Mouse (Mus musculus) spleen, postnatal 4 days (tissue): ENCODE data around the gene Elmo3.
A peak's percentile ranks its signal among the peaks of the same experiment; 100 is the strongest.

Experiments used
- DNase-seq, 2 experiments: peaks; one replicate each; pipeline ENCODE4 v3.0.0; 2022; ENCODE audit warnings: low spot score in 2 of 2

Elmo3 gene

DNA sequence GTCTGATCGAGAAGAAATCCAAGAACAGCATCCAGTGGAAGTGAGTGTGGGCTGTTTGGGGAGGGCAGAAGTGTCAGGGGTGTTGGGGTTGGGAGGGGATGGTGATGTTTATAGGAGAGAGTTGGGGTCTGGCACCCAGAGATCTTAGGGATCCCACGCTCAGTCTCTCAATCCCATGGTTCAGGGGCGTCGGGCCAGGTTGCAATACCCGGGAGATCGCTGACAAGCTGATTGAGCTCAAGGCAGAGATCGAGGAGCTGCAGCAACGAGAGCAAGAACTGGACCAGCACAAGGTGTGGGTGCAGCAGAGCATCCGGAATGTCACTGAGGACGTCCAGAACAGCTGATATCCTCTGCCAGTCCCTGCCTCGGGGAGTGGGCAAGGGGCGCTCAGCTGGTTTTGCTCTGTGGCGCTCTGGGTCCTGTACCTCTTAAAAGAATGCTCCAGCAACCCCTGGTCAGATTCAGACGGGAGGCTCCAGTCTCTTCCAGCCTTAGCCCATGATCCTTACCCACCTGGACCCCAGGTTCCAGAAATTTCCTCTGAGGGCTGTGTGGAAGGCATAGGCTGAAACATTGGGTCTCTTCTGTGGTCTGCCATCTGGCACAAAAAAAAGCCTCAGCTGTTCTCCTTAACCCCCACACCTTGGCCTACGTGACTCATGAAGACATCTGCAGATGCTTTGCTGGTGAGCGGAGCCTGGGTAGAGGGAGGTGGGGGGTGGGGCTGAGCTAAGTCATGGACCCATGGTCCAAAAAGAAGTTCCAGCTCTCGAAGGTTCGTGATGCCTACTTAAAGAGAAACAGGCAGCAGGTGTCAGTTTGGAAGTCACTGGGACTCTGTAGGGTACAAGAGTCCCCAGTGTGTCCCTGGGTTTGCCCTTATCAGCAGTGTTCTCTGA lies 6.8 kb upstream of the Elmo3 start:
- DNase-seq = peak; percentile 39 to 72

DNA sequence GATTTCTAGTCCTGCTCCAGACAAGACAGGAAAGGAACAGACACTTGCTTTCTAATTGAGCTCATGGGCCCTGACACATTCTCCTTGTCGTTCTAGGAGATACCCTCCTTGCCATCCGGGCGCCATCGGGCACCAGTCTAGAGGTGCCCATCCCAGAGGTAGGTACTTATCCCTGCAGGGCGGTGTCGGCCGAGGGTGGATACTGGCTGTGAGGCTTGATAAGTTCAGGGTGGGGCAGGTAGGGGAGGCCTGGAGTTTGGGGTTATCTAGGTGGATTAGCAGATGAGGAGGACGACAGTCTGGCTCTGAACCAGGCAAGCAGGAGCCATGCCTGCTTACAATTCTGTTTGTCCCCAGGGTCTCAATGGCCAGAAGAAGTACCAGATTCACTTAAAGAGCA lies 5.4 kb upstream of the Elmo3 start:
- peak; percentile 88 to 90 for DNase-seq

DNA sequence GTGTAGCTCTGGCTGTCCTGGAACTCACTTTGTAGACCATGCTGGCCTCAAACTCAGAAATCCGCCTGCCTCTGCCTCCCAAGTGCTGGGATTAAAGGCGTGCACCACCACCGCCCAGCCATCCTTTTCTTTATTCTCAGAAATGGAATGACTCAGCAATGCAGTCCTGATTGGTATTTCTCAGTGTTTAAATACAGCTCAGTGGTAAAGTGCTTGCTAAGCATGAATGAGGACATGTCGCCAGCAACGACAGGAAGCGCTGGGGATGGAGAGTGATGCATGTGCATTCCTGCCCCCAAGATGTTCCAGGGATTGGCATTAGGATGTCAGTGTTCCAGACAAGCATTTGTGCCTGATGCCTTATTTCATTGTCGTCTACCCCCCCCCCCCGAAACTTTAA lies 2.0 kb upstream of the Elmo3 start:
- DNase-seq = no peak

DNA sequence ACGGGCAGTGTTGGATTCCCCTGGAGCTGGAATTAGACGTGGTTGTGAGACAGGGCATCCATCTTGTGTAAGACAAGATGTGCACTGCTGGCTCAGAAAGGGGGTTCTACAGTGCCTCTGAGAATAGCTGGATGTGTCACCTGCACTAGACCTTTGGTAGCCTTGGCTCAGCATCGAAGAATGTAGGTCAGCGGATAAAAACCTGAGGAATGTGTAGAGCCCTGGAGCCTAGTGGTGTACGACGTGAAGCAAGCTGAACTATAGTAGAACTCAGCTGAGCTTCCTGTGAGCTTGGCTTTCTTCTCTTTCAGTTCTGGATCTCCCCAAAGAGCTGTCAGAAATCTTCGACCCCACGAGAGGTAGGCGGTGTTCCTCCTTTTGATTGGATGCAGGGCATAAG lies 1.5 kb upstream of the Elmo3 start:
- DNase-seq = no peak

DNA sequence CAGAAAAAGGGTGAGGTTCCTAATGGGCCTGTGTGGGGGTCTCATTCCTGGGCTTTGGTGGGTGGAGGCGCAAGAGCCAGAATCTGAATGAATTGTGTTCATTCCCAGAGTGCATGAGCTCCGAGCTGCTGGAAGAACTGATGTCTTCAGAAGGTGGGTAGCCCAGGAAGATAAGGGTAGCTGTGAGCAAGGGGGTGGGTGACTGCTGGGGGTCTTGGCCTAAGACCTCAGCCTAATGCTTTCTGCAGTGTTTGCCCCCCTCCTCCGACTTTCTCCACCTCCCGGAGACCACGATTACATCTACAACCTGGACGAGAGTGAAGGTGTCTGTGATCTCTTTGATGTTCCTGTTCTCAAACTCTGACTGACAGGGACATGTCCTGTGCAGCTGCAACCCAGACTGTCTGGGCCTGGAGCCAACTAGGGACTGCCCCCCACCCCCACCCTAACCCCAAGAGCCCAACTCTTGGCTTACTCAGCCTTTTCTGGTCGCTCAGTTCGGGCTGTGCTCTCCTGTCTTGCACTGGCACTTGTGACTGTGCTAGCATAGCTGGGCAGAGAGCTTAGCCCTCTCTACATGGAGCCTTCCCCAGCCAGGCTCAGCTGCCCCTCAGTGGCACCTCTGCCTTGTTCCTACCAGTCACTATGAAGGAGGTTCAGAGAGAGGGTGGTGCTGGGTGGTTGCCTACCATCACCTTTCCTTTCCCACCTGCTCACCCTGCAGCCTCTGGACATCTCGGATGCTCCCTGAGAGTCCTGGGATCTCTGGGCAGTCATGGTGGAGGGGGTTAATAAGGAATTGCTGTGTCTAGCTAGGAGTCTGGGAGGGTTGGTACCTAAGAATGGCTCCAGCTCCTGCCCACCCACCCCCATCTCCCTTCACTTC lies 833 bp upstream of the Elmo3 start:
- DNase-seq = no peak

DNA sequence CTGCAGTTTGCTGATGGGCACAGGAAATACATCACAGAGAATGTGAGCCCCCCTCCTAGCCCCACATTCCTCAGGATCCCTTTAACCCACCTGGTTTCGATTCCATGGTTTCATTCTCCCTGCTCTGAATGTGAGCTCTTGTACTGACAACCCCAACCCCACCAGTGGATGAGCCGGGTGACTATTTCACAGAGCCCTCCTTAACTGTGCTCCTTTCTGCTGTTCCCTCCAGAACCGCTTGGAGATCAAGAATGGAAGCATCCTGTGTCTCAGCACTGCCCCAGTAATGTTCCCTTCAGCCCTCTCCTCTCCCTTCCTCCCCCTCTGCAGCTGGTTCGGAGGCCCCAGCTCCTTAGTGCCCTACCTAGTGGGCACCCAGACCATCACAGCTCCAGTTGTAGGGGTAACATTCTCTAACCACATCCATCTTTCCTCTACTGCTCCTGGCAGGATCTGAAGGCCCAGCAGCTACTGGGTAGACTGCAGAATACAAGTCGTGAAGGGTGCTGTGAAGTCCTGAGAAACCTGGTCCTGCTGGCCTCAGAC lies 818 bp downstream of the Elmo3 start:
- DNase-seq = no peak

DNA sequence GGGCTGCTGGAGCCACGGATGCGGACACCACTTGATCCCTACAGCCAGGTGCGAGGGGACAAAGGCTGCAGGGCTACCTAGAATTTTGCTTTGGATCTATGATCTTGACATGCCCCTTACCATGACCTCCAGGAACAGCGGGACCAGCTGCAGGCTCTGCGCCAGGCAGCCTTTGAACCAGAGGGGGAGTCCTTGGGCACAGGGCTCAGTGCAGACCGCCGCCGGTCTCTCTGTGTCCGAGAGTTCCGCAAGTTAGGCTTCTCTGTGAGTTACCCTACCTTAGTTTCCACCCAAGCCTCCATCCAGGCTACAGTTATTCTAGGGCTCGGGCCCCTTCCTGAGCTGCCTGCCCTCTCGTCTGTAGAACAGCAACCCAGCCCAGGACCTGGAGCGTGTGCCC lies 2.3 kb downstream of the Elmo3 start:
- no peak for DNase-seq

DNA sequence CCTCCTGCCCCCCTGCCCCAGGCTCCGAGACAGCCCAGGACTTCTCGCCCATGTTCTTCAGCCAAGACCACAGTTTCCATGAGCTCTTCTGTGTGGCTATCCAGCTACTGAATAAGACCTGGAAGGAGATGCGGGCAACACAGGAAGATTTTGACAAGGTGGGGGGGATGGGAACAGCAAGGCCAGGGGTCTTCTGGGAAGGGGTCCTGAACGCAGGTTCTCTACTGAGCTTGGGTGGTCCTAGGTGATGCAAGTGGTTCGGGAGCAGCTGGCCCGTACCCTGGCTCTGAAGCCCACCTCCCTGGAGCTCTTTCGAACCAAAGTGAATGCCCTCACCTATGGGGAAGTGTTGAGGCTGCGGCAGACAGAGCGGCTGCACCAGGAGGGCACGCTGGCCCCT lies 3.0 kb downstream of the Elmo3 start:
- DNase-seq = no peak

DNA sequence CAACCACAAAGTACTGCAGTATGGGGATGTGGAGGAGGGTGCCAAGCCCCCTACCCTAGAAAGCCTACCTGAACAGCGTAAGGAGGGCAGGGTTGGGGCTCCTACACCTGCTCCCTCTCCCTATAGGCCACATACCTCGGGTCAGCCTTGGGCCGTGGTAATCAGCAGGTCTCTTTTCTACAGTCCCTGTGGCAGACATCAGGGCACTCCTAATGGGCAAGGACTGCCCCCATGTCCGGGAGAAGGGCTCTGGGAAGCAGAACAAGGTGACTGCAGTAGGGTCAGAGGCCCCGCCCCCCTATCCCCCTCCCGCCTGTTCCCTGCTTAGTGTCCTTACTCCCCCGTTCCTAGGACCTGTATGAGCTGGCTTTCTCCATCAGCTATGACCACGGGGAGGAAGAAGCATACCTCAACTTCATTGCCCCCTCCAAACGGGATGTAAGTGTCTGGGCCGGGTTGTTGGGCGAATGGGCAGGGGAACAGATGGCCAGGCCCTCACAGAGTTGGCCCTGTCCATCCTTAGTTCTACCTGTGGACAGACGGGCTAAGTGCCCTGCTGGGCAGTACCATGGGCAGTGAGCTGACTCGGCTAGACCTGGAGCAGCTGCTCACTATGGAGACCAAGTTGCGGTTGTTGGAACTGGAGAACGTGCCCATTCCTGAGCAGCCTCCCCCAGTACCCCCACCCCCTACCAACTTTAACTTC lies 3.9 kb downstream of the Elmo3 start:
- DNase-seq = no peak

DNA sequence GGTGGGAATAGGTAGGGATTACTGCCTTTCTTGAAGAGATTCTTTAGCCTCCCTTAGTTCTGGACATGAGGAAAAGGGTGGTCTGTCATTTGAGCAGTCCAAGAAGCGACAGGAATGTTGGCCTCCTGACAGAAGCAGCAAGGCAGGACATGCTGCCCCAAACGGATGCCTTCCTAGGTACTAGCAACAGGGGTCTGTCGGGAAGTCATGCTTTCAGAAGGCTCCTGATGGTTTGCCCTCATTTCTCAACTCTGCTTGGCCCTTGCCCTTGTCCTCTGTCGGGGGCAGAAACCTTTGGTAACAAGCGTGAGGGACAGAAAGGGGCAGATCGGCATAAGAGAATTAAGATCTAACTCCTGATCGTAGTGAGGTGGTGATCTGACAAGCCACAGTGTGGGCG lies 4.7 kb downstream of the Elmo3 start:
- no peak for DNase-seq

DNA sequence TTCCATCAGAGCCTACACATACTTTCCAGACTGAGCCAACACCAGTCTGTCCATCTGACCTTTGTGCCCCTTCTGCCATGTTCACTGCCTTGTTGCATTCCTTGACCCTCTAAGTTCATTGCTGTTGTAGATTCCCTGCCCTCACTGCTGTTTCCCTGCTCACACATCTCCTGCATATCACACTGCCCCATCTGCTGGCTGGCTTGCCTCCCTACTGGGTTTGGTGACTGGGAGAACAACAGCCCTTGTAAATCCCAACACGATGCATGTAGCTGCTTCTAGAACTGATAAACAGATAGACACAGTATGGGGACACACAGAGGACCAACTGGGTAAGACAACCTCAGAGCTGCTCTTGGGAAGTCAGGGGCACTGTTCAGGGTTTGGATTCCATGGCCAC lies 6.3 kb downstream of the Elmo3 start:
- DNase-seq = no peak

DNA sequence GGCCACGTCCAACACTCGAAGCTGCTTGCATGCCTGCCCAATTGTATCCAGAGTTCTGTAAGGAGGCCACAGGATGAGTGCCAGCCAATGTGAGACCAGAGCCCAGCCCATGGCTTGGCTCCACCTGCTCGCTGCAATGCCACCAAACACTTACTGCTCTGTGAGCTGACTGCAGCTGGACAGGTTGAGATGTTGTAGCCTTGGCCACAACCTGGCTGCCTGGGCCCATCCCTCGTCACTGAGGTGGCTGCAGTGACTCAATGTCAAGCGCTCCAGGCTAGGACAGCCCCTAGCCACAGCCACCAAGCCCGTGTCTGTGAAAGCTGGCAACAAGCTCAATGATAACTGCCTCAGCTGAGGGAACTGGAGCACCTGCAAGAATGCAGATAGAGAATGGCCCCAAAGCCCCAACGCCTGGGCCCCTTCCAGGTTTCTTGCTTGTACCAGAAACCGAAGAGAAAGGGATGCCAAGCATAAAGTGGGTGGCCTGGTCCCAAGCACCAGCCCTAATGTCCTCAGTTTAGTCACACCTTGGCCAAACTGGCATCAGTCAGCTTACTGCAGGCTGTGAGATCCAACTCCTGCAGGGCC lies 7.6 kb downstream of the Elmo3 start:
- DNase-seq = peak in 1 of 2 experiments; percentile 51

DNA sequence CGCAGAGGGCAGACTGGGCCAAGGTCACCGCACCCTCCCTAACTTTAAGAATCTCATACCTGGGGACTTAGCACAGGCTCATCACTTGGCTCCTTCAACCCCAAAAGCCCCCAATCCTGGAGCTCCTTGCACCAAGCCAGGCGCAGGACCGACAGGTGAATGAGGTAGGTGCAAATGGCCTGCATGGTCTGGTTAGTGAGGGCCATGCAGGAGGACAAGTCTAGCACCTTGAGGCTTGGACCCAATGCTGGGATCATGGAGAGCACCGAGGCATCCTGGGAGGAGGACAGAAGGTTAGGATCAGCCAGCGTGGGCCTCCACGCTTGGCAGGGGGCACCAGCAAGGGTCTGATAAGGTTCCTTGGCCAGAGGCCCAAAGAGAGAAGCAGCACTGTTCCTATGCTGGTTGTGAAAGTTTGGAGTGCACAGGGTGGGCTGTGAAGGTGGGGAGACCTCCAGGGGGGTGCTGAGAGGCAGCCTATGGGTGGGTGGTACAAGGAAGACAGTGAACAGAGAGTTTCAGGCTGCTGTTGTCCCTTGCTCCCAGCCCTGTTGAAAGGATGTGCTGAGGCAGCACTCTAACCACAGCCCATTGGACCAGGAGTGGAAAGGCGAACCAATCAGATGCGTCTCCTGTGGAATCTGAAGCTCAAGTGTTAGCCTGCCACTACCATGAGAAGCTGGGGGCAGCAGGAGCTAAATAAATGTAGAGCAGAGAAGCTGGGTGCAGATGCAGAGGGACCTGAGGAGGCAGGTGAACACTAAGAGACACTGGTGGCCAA lies 8.4 kb downstream of the Elmo3 start:
- DNase-seq = no peak

DNA sequence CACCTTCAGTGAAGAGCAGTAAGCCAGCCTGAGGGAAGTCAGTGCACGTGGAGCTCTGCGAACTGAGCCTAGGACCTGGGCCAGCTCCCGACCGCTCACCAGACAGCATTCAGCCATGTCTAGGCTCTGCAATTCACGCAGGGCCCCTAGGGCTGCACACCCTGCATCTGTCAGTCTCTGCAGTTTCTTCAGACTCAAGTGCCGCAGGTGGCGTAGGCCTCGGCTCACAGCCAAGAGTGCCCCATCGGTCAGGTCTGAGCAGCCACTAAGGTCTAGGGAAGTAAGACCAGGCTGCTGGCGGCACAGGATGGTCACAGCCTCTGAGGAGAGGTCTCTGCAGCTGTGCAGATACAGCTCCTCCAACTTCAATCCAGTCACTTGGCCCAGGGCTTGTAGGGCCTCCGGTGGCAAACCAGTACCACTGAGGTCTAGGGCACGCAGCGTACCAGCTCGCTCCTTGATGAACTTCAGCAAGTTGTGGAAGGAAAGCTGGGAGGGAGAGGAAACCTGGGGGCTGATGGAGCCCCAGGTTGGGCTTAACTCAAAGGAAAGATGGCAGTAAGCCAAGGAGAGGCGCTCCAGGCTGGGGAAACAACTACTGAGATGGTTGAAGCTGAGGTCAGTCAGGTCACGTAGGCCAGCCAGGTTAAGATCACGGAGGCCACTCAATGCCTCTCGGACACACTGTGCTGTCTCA lies 9.8 kb downstream of the Elmo3 start:
- no peak for DNase-seq

DNA sequence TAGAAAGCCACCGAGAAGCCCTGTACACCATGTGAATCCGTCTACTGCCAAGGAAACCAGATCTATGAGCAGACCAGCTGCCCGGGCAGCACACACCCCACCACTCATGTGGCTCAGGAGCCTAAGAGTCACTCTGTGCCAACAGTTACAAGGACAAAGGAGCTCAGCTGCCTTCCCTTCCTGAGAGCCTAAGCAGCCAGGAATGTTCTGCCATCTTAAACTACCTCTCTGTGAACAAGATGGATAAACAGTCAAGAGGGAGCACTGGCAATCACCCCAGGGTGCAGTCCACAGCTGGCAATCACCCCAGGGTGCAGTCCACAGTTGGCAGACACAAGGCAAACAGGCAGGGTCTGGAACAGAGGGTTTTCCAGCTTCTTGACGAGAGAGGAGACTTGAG lies 12.5 kb downstream of the Elmo3 start:
- DNase-seq = no peak

DNA sequence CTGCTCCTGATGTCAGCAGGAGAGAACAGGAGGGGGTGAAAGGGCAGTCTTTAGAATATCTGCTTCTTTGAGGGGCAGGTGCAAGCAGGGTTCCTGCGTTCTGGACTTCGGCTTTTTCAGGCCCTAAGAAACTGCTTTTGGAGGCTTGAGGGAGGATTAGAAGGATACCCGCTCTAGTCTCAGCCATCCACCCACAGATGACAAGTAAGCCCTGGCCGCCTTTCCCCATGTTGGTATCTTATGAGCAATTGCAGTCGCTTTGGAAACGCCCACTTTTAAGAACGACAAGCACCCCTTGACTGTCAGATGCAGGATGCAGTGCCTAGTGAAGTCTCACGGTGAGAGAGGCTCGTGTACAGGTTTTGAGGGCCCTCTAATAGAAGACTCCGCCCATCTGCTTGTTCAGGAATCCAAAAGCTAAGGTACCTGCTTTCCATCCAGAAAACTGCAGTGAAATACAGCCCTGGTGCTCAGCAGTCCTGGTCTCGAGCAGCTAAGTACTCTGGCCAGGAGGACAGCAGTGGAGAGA lies 13.3 kb downstream of the Elmo3 start:
- DNase-seq = no peak

DNA sequence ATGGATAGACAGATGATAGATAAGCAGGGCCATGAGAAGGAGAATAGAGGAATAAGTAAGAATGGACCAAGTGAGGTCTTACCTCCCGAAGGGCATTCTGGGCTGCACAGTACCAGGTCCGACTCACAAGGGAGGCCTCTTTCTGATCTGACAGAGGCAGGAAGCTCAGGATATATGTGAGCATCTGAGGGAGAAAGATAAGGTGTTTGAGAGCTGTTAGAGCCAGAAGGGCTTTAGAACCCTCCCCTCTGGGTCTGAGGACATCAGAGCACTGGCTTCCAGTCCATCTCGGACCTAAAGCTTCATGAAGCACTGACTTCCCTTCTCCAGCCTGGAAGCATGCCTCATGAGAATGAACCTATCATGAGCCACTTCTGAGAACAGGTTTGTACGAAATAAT lies 17.8 kb downstream of the Elmo3 start:
- peak in 1 of 2 experiments; percentile 58 for DNase-seq

DNA sequence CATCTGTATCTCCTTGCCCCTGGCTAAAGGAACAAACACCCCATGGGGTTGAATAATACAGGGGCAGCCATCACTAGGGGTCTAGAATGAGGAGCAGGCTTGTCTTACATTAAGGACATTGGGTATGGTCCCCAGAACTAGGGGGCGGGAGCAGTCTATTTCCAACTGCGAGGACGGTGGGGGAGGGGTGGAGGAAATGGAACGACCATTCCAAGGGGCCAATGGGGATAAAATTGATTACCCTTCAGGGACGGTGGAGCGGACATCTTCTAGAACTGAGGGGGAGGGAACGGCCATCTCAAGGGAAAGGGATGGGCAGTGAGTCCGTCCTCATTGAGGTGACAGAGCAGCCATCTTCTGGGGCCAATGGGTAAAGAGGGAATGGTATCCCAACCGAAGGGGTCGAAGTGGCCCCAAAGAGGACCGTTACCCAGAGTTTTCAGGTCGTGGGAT lies 20.3 kb downstream of the Elmo3 start:
- no peak for DNase-seq

DNA sequence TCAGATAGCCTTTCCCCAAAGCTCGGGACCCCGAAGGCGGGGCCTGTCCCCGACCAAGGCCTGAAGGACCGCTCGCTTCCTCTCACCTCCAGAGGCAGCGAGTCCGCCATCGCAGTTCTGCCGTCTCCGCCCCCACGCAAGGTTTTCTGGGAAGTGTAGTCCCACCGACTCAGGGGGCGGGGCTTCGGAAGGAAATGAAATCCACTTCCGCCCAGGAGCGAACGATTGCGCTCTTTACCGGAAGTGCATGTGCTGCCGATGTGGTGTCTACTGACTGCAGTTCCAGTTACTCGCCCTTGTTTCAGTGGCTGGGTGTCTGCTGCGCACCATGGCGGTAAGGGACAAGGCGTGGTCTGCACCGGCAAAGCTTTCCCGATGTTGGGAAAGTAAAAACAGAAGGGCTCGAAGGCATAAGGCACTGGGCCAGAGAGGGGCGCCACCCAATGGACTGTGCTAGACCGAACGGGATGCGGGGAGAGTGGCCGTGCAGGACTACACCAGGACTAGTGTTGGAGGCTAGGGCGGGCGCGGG lies 20.8 kb downstream of the Elmo3 start, which contains the start of the genes Lrrc29 and Tmem208:
Gene Lrrc29, minus strand, starts transcription at position 138 of the 532 bp plus-strand sequence.
Gene Tmem208, plus strand, starts transcription at position 214 of the 532 bp plus-strand sequence.
- DNase-seq = peak; percentile 99
